Mouse (Mus musculus) embryonic facial prominence, embryonic 13.5 days (tissue): Measurements from ENCODE around the gene Arhgef19. TPM values are rescaled to one million over a fixed set of nuclear protein-coding genes. Genes with fewer than 3 reads are reported as not detected.
A peak's percentile ranks its signal among the peaks of the same experiment; 100 is the strongest.

Experiments used
- ATAC-seq: fragments of 200-750 bp; cut with Nextera tagmentation; 2 replicates; pipeline ENCODE4 v1.8.0; 2017; ENCODE audit warnings: low read depth; ENCODE audit not compliant: insufficient number of reproducible peaks, insufficient read depth, low FRiP score, low TSS enrichment
- H3K27ac ChIP-seq: fragments of 300-500 bp; sonication (generic); 2 replicates; pipeline ENCODE4 v1.5.1; 2015; ENCODE audit warnings: moderate library complexity, mild to moderate bottlenecking, inconsistent platforms
- H3K27me3 ChIP-seq: fragments of 300-500 bp; sonication (generic); 2 replicates; pipeline ENCODE4 v1.6.1; 2015; ENCODE audit warnings: mild to moderate bottlenecking, inconsistent platforms
- H3K36me3 ChIP-seq: fragments of 300-500 bp; sonication (generic); 2 replicates; pipeline ENCODE4 v1.6.1; 2015; ENCODE audit warnings: mild to moderate bottlenecking, inconsistent platforms
- H3K4me1 ChIP-seq: fragments of 300-500 bp; sonication (generic); 2 replicates; pipeline ENCODE4 v1.6.1; 2015; ENCODE audit warnings: inconsistent platforms
- H3K4me2 ChIP-seq: fragments of 300-500 bp; sonication (generic); 2 replicates; pipeline ENCODE4 v1.6.1; 2015; ENCODE audit warnings: moderate library complexity, mild to moderate bottlenecking, inconsistent platforms
- H3K4me3 ChIP-seq: fragments of 300-500 bp; sonication (generic); 2 replicates; pipeline ENCODE4 v1.5.1; 2015; ENCODE audit warnings: mild to moderate bottlenecking, inconsistent platforms
- H3K9ac ChIP-seq: fragments of 300-500 bp; sonication (generic); 2 replicates; pipeline ENCODE4 v1.6.1; 2015; ENCODE audit warnings: mild to moderate bottlenecking, inconsistent platforms
- H3K9me3 ChIP-seq: fragments of 300-500 bp; sonication (generic); 2 replicates; pipeline ENCODE4 v1.6.1; 2016; ENCODE audit warnings: inconsistent platforms
- WGBS: fragments of 180-500 bp; shearing (Covaris S2); methylation state at CpG from one replicate; pipeline ENCODE4 v1.1.7; 2015; ENCODE audit warnings: mixed read lengths; 5-methylcytosine and 5-hydroxymethylcytosine counted together
- polyA plus RNA-seq: library from polyadenylated mRNA; unstranded; fragments of >200 nt; fragmentation: Nextera tagmentation; extraction: Ambion mirVana; gene quantifications from 2 replicates; pipeline ENCODE4 v1.2.1, GENCODE M21; 2015

Gene Arhgef19
- polyA plus RNA-seq, 1 experiment from 2014 or later, result 18.9 TPM

DNA sequence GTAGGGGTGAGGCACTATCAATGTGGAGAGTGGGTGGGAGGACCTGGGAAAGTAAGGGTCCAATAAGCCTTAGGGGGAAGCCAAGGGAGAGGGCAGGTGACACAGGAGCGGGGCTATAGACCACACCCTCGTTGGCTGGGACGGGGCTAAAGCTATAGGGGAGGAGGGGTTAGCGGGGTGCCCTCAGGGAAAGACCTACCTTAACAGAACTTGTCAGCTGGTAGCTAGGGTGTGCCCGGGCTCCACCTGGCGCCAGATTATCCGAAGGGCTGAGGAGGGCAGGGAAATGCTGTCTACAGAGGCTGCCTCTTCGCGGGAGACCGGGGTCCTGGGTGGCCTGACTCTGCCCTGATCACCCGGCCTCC lies 9.3 kb downstream of the Arhgef19 start:
- 8% methylated on average over 11 of the region's 11 CpGs for WGBS
- H3K27me3 ChIP-seq, result peaks cover 63% of the 10 kb centered on the region
- 0 out of 2 replicates have a peak overlapping the region, but pooled peaks have one; percentile 21 for H3K9ac ChIP-seq
- H3K9me3 ChIP-seq, result no peaks in the 10 kb centered on the region
- H3K4me2 ChIP-seq, result peak overlapping the region; percentile 71
- ATAC-seq, result 0 out of 2 replicates have a peak, but pooled peaks have one; percentile 6
- H3K36me3 ChIP-seq, result peaks cover 22% of the 10 kb centered on the region
- H3K4me1 ChIP-seq, result peaks cover 52% of the 10 kb centered on the region
- no peak overlapping the region for H3K27ac ChIP-seq
- H3K4me3 ChIP-seq, result peak overlapping the region; percentile 49

DNA sequence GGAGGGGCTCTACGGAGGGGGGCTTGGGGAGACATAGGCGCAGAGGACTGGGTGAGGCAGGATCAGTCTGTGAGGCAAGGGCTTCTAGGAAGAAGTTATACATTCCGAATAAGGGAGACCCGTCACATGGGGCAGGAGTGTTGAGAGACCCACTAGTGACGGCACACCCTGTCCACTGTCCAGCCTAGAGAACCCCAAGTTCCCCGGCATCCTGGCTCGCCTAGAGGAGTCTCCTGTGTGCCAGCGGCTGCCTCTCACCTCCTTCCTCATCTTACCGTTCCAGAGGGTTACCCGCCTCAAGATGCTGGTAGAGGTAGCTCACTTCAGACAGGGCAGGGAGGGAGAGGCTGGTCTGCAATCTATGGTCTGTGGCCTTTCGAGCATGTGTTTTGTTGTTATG lies 10.1 kb downstream of the Arhgef19 start:
- Histone ChIP-seq H3K9ac (no peak overlapping the region), H3K27ac (no peak overlapping the region), H3K36me3 (peaks cover 25% of the 10 kb centered on the region), H3K4me2 (no peak overlapping the region), H3K4me1 (peaks cover 49% of the 10 kb centered on the region), H3K4me3 (no peak overlapping the region), H3K9me3 (no peaks in the 10 kb centered on the region), H3K27me3 (peaks cover 60% of the 10 kb centered on the region)
- ATAC-seq, result no peak
- WGBS, result 74% methylated on average over 11 of the region's 11 CpGs

DNA sequence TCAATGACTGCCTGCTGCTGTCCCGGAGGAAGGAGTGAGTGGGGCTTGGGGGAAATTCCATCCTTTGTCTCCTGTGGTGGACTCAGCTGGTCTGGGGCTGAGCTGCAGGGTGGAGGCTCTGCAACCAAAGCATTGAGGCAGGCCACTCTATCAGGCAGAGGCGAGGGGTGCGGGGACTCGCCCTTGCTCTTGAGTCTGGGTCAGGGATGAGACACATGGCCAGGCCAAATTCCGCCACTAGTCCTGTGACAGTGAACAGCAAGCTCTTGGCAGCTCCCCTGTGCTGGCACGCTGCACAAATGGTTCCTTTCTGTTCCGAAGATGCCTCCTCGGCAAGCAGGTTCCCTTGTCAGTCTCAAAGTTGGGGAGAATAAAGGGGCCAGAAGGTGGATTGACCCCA lies 11.8 kb downstream of the Arhgef19 start:
- peaks cover 36% of the 10 kb centered on the region for H3K4me1 ChIP-seq
- H3K4me3 ChIP-seq, result no peak overlapping the region
- H3K27ac ChIP-seq, result no peak overlapping the region
- no peak overlapping the region for H3K9ac ChIP-seq
- 82% methylated on average over 8 of the region's 8 CpGs for WGBS
- no peak for ATAC-seq
- peaks cover 48% of the 10 kb centered on the region for H3K27me3 ChIP-seq
- H3K4me2 ChIP-seq, result no peak overlapping the region
- H3K36me3 ChIP-seq, result peaks cover 31% of the 10 kb centered on the region
- no peaks in the 10 kb centered on the region for H3K9me3 ChIP-seq

DNA sequence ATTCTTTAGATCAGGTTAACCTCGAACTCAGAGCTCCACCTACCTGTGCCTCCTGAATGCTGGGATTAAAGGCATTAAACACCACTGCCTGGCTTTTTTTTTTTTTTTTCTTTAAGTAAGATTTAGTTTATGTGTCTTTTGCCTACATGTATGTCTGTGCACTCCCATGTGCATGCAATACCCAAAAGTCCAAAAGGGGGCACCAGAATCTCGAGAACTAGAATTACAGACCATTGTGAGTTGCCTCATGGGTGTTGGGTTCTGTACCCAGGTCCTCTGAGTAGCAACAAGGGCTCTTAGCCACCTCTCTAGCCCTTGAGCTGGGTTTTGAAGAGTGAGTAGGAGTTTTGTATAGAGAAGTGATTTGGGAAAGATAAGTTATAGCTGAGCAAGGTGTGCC lies 13.3 kb downstream of the Arhgef19 start:
- peaks cover 32% of the 10 kb centered on the region for H3K27me3 ChIP-seq
- no peak overlapping the region for H3K4me3 ChIP-seq
- H3K9me3 ChIP-seq, result no peaks in the 10 kb centered on the region
- H3K9ac ChIP-seq, result no peak overlapping the region
- no peak overlapping the region for H3K4me2 ChIP-seq
- peaks cover 47% of the 10 kb centered on the region for H3K36me3 ChIP-seq
- ATAC-seq, result no peak
- H3K27ac ChIP-seq, result no peak overlapping the region
- WGBS, result 58% methylated on average over 2 of the region's 2 CpGs
- H3K4me1 ChIP-seq, result peaks cover 21% of the 10 kb centered on the region

DNA sequence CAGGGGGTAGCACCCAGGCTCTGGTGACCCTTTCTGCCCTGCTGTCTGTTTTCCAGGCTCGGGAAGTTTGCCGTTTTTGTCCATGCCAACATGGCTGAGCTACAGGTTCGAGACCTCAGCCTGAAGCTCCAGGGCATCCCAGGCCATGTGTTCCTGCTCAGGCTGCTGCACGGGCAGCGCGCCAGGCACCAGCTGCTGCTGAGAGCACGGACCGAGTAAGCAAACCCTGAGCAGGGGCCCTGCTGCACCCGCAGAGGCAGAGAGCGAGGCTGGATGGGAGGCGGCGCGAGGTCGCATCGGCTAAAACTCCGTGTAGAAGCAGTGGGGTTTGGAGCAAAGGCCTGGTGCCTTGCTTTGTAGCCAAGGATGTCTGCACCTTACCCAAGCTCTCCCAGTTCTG lies 14.9 kb downstream of the Arhgef19 start:
- H3K4me1 ChIP-seq, result peaks cover 8% of the 10 kb centered on the region; the same call in 1 of the 2 replicates
- WGBS, result 71% methylated on average over 16 of the region's 16 CpGs
- no peak overlapping the region for H3K4me3 ChIP-seq
- ATAC-seq, result no peak
- H3K27me3 ChIP-seq, result peaks cover 16% of the 10 kb centered on the region
- H3K4me2 ChIP-seq, result 0 out of 2 replicates have a peak overlapping the region, but pooled peaks have one; percentile 3
- H3K27ac ChIP-seq, result peak overlapping the region; percentile 34
- peaks cover 45% of the 10 kb centered on the region for H3K36me3 ChIP-seq
- H3K9me3 ChIP-seq, result no peaks in the 10 kb centered on the region
- no peak overlapping the region for H3K9ac ChIP-seq

DNA sequence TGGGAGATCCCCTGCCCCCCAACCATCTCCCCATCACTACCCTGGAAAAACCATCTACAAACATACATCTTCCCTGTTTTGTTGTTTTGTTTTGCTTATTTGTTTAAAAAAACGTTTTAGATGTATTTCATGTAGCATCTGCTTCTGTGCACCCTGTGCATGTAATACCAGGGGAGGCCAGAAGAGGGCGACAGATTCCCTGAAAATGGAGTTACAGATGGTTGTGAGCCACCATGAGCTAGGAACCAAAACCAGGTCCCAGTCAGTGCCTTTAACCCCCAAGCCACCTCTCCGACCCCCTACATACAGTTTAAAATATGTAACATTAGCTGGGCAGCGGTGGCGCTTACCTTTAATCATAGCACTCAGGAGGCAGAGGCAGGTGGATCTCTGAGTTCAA lies 18.1 kb downstream of the Arhgef19 start:
- Histone ChIP-seq H3K4me3 (no peak overlapping the region), H3K27me3 (no peaks in the 10 kb centered on the region), H3K4me2 (no peak overlapping the region), H3K9me3 (no peaks in the 10 kb centered on the region), H3K36me3 (peaks cover 26% of the 10 kb centered on the region), H3K9ac (no peak overlapping the region), H3K27ac (no peak overlapping the region), H3K4me1 (peaks cover 18% of the 10 kb centered on the region)
- ATAC-seq, result no peak
- 69% methylated on average over 5 of the region's 5 CpGs for WGBS

DNA sequence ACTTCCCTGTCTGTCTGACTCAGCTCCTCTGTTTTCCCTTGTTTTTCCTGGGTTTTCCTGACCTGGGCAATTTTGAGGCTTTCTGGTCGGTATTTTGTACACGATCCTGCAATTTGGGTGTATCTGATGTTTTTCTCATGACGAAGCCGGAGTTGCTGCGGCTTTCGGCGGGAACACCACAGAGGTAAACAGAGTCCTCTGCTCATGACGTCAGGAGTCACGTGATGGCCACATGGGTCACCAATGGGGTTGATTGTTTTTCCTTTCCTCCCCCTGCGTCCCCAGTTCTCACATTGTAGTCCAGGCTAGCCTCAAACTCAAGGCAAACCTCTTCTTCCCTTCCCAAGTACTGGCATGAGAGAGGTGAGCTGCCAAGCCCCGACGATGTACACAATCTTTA lies 20.1 kb downstream of the Arhgef19 start:
- no peaks in the 10 kb centered on the region for H3K9me3 ChIP-seq
- no peaks in the 10 kb centered on the region for H3K27me3 ChIP-seq
- peaks cover 12% of the 10 kb centered on the region for H3K4me1 ChIP-seq
- H3K36me3 ChIP-seq, result peaks cover 22% of the 10 kb centered on the region
- peak overlapping the region; percentile 28; the same call in 1 of the 2 replicates for H3K27ac ChIP-seq
- 72% methylated on average over 12 of the region's 12 CpGs for WGBS
- no peak overlapping the region for H3K9ac ChIP-seq
- no peak overlapping the region for H3K4me3 ChIP-seq
- H3K4me2 ChIP-seq, result 0 out of 2 replicates have a peak overlapping the region, but pooled peaks have one; percentile 44
- ATAC-seq, result no peak

DNA sequence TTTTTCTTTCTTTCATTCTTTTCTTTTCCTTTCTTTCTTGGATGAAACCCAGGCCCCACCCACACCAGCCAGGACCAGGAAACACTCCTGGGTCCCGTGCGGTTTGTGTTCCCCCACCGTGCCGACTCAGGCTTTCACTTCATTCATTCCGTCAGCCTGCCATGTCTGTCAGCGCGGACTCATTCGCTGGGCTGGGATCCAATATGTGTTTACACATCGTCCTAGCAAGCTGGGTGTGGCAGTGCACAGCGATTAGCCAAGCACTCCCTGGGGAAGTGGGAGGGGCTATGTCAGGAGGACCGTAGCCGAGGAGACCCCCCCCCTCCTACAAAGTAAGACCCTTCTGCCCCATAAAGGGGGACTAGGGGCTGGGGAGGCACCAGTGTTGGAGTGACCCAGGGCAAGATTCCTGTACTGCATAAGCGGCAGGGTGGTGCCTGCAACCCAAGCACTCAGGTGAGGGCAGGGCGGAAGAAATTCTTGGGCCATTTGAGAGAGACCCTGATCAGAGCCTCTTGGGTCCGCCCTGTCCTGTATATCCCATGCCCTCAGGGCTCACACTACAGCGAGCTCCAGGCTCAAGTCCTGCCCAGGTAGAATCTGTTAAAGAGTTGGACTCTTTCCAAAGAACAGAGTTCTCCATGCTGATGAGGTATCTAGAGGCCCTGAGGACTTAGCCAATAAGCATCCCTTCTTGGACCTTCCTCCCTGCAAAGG lies 20.9 kb downstream of the Arhgef19 start:
- Histone ChIP-seq H3K4me3 (no peak overlapping the region), H3K4me2 (peak overlapping the region; percentile 44), H3K9me3 (no peaks in the 10 kb centered on the region), H3K27me3 (no peaks in the 10 kb centered on the region), H3K36me3 (peaks cover 17% of the 10 kb centered on the region), H3K9ac (no peak overlapping the region), H3K4me1 (peaks cover 10% of the 10 kb centered on the region), H3K27ac (no peak overlapping the region)
- peak; percentile 56; the same call in 1 of the 2 replicates for ATAC-seq
- 53% methylated on average over 16 of the region's 16 CpGs for WGBS

DNA sequence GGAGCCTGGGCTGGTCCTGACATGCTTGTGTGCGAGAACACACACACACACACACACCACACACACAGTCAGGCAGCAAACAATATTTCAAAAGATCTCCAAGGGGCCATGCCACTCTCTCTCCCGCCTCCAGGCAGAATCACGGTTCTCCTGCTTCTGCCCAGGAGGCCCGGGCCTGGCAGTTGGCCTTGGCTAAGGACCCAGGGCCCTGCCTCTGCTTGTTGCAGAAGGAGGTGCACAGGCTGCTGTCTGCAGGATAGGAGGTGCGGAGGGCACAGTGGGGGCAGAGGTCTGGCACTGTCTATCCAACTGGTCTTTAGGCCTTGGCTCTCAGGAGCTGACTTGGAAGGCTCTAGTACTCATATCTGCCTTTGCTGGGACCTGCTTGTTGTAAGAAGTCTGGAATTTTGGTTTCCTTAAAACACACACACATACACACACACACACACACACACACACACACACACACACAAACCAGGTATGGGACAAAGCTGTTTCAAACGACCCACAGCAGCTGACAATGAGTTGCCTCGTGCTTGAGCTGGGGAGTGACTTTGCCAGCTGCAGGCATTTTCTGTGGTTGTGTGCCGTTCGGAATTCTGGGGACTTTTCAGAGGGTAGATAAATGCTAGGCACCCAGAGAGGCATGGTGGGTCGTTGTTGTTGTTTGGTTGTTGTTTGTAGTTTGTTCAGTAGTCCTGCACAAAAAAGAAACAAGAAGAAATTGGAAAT lies 23.8 kb downstream of the Arhgef19 start:
- Histone ChIP-seq H3K4me3 (no peak overlapping the region), H3K9me3 (no peaks in the 10 kb centered on the region), H3K36me3 (no peaks in the 10 kb centered on the region), H3K4me2 (no peak overlapping the region), H3K27ac (no peak overlapping the region), H3K4me1 (peaks cover 10% of the 10 kb centered on the region), H3K9ac (no peak overlapping the region), H3K27me3 (no peaks in the 10 kb centered on the region)
- no peak for ATAC-seq
- WGBS, result 69% methylated on average over 10 of the region's 10 CpGs

DNA sequence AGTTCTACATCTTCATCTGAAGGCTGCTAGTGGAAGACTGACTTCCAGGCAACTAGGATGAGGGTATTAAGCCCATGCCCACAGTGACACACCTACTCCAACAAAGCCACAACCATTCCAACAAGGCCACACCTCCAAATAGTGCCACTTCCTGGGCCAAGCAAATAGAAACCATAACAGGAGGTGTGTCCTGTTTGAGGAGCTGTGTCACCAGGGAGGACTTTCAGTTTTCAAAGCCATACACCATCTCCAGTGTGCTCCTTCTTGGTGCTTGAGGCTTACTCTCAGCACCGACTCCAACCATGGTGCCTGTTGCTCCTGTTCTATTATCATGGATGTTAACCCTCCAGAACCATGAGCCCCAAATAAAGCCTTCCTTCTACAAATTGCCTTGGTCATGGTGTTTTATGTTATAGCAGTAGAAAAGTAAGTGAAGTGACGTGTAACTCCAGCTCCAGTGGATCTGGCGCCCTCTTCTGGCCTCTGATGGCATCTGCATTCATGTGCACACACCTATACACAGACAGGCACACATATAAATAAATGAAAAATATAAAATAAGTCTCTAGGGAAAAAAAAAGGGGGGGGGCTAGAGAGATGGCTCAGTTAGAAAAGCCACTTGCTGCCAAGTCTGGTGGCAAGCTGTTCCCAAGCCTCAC lies 26.8 kb downstream of the Arhgef19 start:
- Histone ChIP-seq H3K9ac (no peak overlapping the region), H3K4me2 (no peak overlapping the region), H3K4me1 (no peaks in the 10 kb centered on the region), H3K9me3 (no peaks in the 10 kb centered on the region), H3K27me3 (no peaks in the 10 kb centered on the region), H3K4me3 (no peak overlapping the region), H3K36me3 (no peaks in the 10 kb centered on the region), H3K27ac (no peak overlapping the region)
- ATAC-seq, result no peak
- WGBS, result 95% methylated on average over 3 of the region's 3 CpGs

DNA sequence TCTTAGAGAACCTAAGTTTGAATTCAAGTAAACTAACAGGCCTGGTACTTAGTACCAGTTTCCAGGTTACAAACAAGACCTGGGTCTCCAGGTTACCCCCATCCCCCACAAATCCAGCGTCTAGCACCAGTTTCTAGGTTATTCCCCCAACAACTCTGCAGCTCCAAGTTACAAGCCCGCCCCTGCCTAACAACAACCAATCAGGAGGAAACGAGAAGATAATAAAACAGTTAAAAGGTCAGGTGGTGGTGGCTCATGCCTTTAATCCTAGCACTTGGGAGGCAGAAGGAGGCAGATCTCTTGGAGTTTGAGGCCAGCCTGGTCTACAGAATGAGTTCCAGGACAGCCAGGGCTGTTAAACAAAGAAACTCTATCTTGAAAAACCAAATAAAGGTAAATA lies 28.0 kb downstream of the Arhgef19 start:
- Histone ChIP-seq H3K27me3 (no peaks in the 10 kb centered on the region), H3K4me3 (no peak overlapping the region), H3K27ac (no peak overlapping the region), H3K4me2 (no peak overlapping the region), H3K36me3 (no peaks in the 10 kb centered on the region), H3K9me3 (no peaks in the 10 kb centered on the region), H3K9ac (no peak overlapping the region), H3K4me1 (no peaks in the 10 kb centered on the region; the same call in 1 of the 2 replicates)
- 78% methylated on average over 3 of the region's 3 CpGs for WGBS
- ATAC-seq, result no peak
